Mouse (Mus musculus) G1E (cell line): ENCODE results near the gene Slc1a7. TPM values are rescaled to one million over a fixed set of nuclear protein-coding genes. Genes with fewer than 3 reads are reported as not detected.

ENCODE experiments used
- ATAC-seq: 2 replicates; pipeline ENCODE4 v1.8.0; 2016; ENCODE audit warnings: mild to moderate bottlenecking; ENCODE audit not compliant: insufficient number of reproducible peaks, poor library complexity, low FRiP score, severe bottlenecking; ENCODE audit errors: extremely low read depth
- DNase-seq: peaks from one replicate; pipeline ENCODE4 v3.0.0; 2012; ENCODE audit warnings: low spot score
- H3K27me3 ChIP-seq: 2 replicates; pipeline ENCODE4 v1.6.1; 2012; ENCODE audit warnings: mild to moderate bottlenecking, low read length, inconsistent platforms; ENCODE audit not compliant: insufficient read depth
- H3K36me3 ChIP-seq: replicated peaks from 2 replicates; pipeline ENCODE3; 2012; ENCODE audit warnings: mild to moderate bottlenecking, inconsistent platforms
- H3K4me1 ChIP-seq: 2 replicates; pipeline ENCODE4 v1.6.1; 2012; ENCODE audit warnings: low read depth, low read length, inconsistent platforms, mixed read lengths; ENCODE audit not compliant: insufficient read depth
- H3K4me3 ChIP-seq: 2 replicates; pipeline ENCODE4 v1.5.1; 2012; ENCODE audit warnings: low read depth, mild to moderate bottlenecking, inconsistent platforms, low read length, moderate library complexity, mixed read lengths
- H3K9me3 ChIP-seq: replicated peaks from 2 replicates; pipeline ENCODE4 v1.6.1; 2012; ENCODE audit warnings: inconsistent platforms
- CTCF ChIP-seq: IDR thresholded peaks from 2 replicates; pipeline ENCODE4 v1.5.1; 2012; ENCODE audit warnings: low read depth, low read length, inconsistent platforms, mixed read lengths
- GATA1 ChIP-seq: IDR thresholded peaks from 2 replicates; pipeline ENCODE4 v1.6.1; 2012; ENCODE audit warnings: borderline replicate concordance, low read length, inconsistent platforms, mixed read lengths
- GATA2 ChIP-seq: IDR thresholded peaks from 2 replicates; pipeline ENCODE4 v1.6.1; 2012; ENCODE audit warnings: low read depth, low read length, inconsistent platforms, borderline replicate concordance
- POLR2AphosphoS5 ChIP-seq: IDR thresholded peaks from 2 replicates; pipeline ENCODE4 v1.6.1; 2012; ENCODE audit warnings: low read depth, low read length, inconsistent platforms; ENCODE audit not compliant: insufficient replicate concordance
- TAL1 ChIP-seq: conservative IDR thresholded peaks from 2 replicates; pipeline ENCODE4 v1.6.1; 2012; ENCODE audit warnings: low read depth, low read length, inconsistent platforms, mixed read lengths
- polyA plus RNA-seq: library from polyadenylated mRNA; stranded (reverse); fragments of >175 nt; gene quantifications from 2 replicates; pipeline ENCODE4 v1.2.3, GENCODE M21; 2012
- total RNA-seq, 2 experiments: library from RNA; stranded (forward) in 1 of 2; stranded (reverse) in 1 of 2; fragments of 200-1000 nt in 1 of 2; fragments of >200 nt in 1 of 2; fragmentation: Nextera tagmentation in 1 of 2; gene quantifications; 2 replicates each; pipeline ENCODE4 v1.2.3; 2014 to 2017

Gene Slc1a7
- total and polyA plus RNA-seq, 3 experiments: 0.11 TPM; not detected in 2

DNA sequence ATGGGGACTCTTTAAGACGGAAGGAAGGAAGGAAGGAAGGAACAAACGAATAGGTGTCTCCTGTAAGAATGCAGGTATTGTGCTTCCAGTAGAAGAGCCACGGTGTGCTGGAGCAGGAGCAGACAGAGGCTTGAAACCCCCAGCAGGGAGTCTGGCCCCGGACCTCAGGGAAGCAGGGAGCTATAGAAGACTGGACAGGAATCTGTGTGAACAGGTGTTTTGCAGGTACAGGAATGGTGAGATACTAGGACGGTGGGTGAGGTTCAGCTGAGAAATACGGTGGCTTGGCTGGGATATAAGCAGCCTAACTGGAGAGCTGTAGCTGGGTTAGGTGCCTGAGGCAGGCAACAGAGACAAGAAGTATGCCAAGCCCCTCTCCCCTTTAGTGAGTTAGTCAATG, 52.0 kb downstream of the Slc1a7 start:
- no peaks in the 10 kb centered on the region for H3K36me3 ChIP-seq
- H3K4me3 ChIP-seq: no peak overlapping the region
- TF ChIP-seq CTCF (no peak), POLR2AphosphoS5 (no peak), GATA2 (no peak)
- H3K9me3 ChIP-seq: no peaks in the 10 kb centered on the region
- peaks cover 9% of the 10 kb centered on the region; the same call in 1 of the 2 replicates for H3K27me3 ChIP-seq
- peaks cover under 1% of the 10 kb centered on the region for H3K4me1 ChIP-seq
- ATAC-seq (no peak), DNase-seq (no peak)

DNA sequence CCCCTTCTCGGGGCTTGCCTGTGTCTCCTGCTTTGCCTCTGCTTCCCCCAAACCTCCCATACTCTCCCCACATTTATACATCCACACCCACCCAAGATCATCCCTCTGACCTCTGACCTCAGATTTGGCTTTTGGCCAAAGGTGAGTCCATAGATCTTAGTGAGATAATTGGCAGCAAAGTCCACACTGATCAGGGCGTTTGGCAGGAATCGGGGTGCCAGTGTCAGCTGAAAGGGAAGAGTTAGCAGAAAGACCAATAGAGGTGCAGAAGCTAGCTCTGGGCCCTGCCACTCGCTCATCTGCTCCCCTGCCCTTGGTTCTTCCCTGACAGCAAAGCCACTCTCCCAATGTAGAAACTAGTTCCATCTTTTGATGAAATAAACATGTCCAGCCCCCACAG, 55.1 kb downstream of the Slc1a7 start:
- Histone ChIP-seq H3K27me3 (peaks cover 24% of the 10 kb centered on the region; the same call in 1 of the 2 replicates), H3K4me1 (peaks cover 6% of the 10 kb centered on the region), H3K9me3 (no peaks in the 10 kb centered on the region), H3K4me3 (no peak overlapping the region), H3K36me3 (no peaks in the 10 kb centered on the region)
- ATAC-seq (no peak), DNase-seq (no peak)
- no peak for TF ChIP-seq GATA1

DNA sequence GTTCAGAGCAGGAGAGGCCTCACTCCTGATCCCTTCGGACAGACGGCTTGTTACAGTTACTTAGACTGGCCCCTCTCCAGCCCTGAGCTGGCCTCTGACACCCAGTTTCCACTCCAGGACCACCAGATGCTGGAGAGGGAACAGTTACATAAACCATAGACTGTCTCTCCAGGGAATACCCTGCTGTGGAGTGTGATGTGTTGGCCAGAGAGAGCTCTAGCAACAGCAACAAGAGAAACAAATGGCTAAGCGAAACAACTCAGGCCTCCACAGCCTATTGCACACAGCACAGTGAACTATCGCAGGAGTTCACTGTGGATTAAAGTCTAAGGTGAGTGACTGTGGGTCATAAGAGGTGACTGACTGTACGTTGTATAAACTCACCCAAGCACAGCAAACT, 56.5 kb downstream of the Slc1a7 start:
- TF ChIP-seq GATA2: no peak
- no peak for ATAC-seq
- no peaks in the 10 kb centered on the region for H3K36me3 ChIP-seq
- no peak overlapping the region for H3K4me3 ChIP-seq
- peaks cover 25% of the 10 kb centered on the region for H3K27me3 ChIP-seq
- H3K9me3 ChIP-seq: no peaks in the 10 kb centered on the region
- peaks cover 6% of the 10 kb centered on the region for H3K4me1 ChIP-seq
- no peak for DNase-seq

DNA sequence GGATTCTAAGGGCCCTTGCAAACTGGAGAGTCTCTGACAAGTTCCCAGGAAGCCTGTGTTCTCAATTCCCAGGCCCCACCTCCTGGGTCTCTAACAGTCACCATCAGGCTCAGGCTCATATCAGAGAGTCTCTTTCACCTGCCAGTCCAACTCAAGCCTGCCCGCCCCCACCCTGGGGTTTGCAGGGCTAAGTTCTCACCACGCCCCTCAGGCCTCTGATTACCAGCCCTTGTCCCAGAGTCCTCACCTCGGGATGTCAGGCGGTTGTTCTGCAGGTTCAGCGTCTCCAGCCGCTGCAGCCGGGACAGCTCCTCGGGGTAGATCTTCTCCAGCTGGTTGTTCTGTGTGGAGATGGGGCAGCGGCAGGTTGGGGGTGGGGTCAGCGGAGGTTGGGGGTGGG, 57.1 kb downstream of the Slc1a7 start:
- Histone ChIP-seq H3K9me3 (no peaks in the 10 kb centered on the region), H3K27me3 (peaks cover 25% of the 10 kb centered on the region), H3K4me1 (peaks cover 6% of the 10 kb centered on the region), H3K36me3 (no peaks in the 10 kb centered on the region), H3K4me3 (no peak overlapping the region)
- TF ChIP-seq POLR2AphosphoS5 (no peak), GATA1 (no peak), CTCF (no peak), TAL1 (no peak), GATA2 (no peak)
- no peak for ATAC-seq
- no peak for DNase-seq

DNA sequence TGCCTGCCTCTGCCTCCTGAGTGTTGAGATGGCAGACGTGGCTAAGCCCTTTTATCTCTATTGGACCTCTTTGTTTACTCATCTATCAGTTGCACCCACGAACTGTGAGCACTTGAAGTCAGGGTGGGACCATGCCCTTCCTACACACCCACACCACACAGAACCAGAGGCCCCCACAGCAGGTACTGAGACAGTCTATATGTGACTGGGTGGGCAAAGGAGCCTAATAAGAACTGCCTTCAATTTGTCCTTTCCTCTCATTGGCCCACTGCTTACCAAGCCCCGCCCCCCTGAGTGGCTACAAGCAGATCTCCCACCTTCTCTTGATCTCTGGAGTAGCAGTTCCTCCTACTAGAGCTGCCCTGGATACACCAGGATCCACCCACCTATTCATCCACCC, 58.1 kb downstream of the Slc1a7 start:
- DNase-seq (no peak), ATAC-seq (no peak)
- Histone ChIP-seq H3K4me1 (peaks cover 6% of the 10 kb centered on the region), H3K36me3 (no peaks in the 10 kb centered on the region), H3K27me3 (peaks cover 34% of the 10 kb centered on the region), H3K4me3 (no peak overlapping the region), H3K9me3 (no peaks in the 10 kb centered on the region)
- TF ChIP-seq GATA2 (no peak), POLR2AphosphoS5 (no peak), CTCF (no peak), GATA1 (no peak), TAL1 (no peak)

DNA sequence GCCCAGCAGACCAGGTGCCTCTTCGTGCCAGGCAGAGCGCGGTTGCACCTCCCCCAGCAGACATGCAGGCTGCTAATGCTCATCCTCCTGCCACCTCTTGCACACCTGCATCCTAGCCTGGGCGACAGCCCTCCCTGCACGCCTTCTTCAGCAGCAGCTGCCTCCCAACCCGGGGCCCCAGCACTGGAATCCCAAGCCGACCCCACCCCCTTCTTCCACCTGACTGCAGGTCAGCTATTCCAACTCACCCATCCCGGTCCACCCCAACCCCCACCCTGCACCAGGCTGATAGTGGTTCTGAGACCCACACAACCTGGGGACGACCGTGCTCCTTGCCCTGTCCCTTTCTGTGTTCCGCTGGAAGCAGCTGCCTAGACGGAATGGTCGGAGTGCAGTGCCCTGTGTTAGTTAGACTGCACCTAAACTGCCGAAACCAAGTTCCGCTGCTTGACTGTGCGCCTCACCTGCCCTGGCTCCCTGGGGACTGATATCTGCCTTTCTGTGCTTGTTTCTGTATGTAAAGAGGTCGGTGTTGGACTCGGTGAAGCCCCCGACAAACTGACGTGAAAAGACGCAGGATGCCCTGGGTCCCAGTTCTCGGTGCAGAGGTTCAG, 62.9 kb downstream of the Slc1a7 start:
- no peaks in the 10 kb centered on the region for H3K36me3 ChIP-seq
- TF ChIP-seq GATA2: no peak
- no peak for TF ChIP-seq TAL1
- TF ChIP-seq POLR2AphosphoS5: no peak
- no peak for TF ChIP-seq CTCF
- no peak for TF ChIP-seq GATA1
- H3K27me3 ChIP-seq: peaks cover 50% of the 10 kb centered on the region
- no peaks in the 10 kb centered on the region for H3K9me3 ChIP-seq
- H3K4me1 ChIP-seq: no peaks in the 10 kb centered on the region; the same call in 1 of the 2 replicates
- ATAC-seq (no peak), DNase-seq (no peak)
- H3K4me3 ChIP-seq: no peak overlapping the region

DNA sequence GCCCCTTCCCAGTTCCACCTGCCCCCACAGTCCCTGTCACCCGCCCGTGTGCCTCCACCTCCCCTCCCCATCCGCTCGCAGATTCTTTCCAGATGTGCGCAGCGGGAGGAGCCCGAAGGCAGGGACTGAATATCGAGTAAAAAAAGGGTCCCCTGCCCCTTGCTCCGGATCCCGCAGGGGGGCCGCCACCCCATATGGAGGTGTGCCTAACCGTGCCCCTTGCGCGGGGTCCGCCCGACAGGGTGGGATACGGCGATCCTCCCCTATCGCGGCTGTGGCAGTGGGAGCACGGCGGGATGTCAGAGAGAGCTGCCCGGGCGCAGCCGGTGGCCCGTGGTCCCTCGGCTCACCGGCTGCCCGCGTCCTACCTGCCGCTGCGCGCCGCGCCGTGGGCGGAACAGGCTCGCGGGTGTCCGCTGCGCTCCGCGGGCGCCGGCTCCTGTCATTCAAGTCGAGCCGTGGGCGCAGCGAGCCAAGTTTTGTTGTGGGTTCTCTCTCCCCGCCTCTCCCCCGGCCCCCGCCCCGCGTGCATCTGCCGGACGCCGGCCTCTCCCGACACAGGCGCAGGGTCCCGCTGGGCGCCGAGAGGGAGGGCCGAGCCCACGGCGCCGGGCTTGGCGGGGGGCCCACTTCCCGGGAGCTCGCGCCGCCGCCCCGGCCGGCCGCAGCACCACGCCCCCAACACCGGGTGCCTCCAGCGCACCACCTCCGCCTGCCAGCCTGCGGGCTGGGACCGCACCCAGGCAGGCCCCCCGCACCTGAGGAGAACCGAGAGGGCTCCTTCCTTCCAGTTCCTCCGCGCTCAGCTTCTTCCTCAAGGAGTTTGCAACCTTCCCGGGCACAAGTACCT, 63.6 kb downstream of the Slc1a7 start:
- no peaks in the 10 kb centered on the region for H3K9me3 ChIP-seq
- no peaks in the 10 kb centered on the region for H3K36me3 ChIP-seq
- TF ChIP-seq TAL1: no peak
- TF ChIP-seq CTCF: no peak
- TF ChIP-seq GATA1: no peak
- no peak for TF ChIP-seq POLR2AphosphoS5
- TF ChIP-seq GATA2: no peak
- no peak overlapping the region for H3K4me3 ChIP-seq
- no peak for ATAC-seq
- no peak for DNase-seq
- no peaks in the 10 kb centered on the region; the same call in 1 of the 2 replicates for H3K4me1 ChIP-seq
- peaks cover 50% of the 10 kb centered on the region for H3K27me3 ChIP-seq
